Mouse (Mus musculus): ENCODE data around the gene Npc2.

Gene Npc2

DNA sequence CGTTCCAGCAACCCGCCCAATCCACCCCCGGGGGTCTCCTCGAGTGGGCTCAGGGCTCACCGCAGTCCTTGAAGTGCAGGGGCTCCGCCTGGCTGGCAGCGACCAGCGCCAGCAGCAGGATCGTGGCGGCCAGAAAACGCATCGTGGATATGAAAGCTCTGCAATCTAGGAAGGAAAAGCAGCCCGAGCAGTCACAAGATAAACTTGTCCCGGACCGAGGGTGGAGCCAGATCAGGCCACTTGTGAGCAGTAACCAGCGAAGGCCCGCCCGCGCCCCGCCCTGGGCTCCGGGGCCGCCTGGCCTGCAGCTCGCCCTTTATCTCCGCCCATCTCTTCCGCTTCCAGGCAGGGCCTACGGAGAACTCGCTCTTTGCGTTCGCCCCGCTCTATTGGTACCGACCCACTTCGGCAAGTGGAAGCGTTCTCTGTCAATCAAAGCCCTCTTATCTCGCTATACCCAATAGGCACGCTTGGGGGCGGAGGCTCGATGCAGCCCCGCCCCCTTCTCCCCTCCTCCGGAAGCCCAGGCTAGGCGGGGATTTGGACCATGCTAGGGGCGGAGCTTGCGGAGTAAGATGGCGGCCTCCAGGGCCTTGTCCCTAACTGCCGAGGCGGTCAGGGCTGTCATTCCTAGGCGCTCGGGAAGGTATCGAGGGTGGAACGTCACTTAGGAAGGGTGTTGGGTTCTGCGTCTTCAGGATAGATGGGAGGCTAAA, at the start of gene Npc2, which contains the start of gene Isca2:
Gene Npc2 (minus strand): TSS at position 427 of the 716 bp plus-strand sequence.
Gene Isca2 (plus strand): TSS at position 526 of the 716 bp plus-strand sequence.
- DNase-seq (ENCODE audit: low read depth, low spot score) = peak; percentile 99

DNA sequence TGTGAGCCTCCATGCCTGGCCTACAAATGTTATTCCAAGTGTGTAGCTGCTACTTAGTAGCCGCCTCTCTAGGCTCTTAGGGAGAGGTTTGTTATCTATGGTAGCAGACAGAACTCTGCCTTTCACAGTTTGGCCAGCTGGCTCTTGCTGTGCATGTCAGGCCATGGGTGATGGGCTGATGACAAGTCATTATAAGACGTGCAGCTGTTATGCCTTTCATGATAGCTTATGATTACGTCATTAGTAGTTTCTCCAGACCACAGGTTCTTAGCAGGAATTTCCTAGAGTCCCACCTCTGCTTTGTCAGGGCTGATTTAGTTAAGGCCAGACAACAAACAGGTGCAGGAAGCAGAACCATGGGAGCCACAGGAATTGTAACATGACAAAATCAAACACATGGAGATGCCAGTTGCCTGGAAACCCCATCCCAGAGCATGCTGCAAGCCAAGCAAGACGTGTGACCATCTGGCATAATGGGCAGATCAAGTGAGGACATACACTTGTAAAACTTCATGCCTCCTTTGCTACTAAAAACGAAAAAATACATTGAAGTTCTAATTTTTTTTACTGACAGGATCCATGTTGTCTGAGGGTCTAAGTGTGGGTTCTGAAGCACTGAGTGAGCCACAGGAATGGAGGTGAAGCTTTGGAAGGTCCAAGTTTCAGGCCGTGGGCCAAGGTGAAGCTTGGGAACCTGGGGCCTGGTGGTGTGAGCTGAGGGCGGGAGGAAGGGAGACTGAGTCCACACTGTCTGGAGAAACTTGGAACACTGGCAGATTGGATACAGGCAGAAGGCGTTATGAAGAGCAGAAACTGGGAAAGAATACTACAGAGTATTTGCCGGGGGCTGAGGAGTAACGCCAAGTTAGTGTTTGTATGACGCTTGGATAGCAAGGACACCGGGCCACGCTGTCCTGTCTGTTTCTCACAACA, 46.5 kb upstream of the Npc2 start:
- DNase-seq (ENCODE audit: low read depth, low spot score) = no peak

DNA sequence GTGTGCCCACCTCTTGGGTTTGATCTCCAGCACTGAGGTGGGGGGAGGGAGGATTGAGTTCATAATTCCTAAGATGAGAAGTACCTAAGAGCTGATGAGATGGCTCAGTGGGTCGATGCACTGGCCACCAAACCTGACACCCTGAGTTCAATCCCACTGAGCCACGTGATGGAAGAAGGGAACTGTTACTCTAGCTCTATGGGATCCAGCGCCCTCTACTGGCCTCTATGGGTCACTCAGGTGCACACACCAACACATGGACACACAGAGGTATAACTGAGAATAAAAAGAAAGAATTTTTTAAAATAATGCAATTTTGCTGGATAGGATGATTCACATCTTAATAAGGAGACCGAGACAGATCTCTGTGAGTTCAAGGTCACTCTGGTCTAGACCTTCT, 45.5 kb upstream of the Npc2 start:
- peak; percentile 45 for DNase-seq (ENCODE audit: low read depth, low spot score)

DNA sequence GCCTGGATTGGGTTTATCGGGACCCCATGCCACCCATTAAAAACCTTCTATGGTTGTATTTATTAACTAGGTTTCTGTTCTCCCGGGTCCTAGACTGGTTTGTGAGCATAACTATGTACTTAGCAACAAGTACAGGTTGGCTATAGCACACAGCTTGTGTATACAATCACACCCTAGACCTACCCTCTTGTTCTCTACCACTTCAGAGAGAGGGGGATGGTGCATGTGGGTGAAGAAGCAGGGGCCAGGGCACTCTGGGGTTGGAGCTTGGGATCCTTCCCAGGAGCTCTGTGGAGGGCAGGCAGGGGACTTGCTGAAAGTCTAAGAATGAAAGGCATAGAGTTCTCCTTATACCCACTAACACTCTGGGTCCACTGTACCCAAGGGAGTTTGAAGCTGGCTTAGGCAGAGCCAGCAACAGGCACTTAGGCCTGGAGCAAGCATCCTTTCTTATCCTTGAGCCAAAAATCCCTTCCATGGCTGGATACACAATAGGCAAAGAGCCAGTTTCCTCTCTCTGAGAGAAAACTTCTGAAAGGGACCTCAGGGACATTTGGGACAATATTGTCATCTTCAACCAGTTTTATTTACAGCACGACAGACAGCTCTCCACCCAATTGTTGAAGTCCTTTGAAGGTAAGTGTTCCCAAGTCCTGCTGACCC, 41.8 kb upstream of the Npc2 start:
- DNase-seq (ENCODE audit: low read depth, low spot score) = no peak

DNA sequence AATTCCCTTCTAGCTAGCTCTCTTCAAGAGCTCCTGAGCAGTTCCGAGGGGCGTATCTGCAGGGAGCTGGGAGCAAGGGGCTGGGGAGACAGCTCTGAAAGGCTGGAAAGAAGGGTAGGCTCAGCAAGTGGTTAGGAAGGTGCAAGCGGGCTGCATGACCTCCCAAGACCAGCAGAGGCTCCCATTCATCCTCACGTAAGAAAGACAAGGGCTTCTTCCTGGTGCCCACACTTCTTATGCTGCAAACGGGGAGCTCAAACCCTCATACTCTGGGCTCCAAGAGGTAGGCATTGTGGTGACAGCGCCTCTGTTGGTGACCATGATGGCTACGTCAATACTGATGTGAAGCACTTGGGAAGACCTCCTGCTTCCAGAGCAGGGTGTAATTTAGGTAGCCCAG, 40.8 kb upstream of the Npc2 start:
- peak; percentile 46 for DNase-seq (ENCODE audit: low read depth, low spot score)

DNA sequence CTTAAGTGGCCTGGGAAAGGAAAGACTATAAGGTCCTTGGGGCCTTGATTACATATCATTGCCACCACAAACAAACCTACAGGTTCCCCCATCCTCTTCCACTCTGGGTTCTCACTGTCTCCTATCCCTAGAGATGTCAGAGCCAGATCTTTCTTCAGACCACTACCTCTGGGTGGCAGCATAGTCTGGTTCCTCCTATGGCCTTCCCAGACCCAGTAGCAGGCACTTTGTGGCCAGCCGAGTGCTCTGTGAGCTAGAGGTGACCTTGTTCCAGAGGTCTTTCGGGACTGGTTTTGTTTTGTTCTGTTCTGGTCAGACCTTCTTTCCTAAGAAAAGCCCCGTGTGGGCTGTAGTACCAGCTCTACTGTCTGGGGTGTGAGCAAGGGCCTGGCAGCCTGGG, 39.1 kb upstream of the Npc2 start:
- DNase-seq (ENCODE audit: low read depth, low spot score) = peak; percentile 22

DNA sequence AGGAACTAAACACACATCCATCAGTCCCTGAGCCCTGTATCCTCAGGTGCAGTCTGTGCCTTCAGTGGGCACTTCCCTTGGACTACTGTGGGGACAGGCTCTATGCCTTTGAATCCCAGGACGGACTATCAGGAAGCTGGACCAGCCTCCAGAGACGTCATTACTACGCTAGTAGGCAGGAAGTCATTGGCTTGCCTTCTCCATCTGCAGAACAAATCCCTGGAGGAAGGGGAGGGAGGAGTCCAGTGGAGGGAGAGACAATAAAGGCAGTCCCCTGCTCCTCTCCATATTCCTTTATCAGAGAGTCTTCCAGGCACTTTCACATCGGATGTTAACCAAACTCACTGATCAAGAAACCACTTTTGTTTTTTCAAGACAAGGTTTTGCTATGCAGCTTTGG, 38.6 kb upstream of the Npc2 start:
- no peak for DNase-seq (ENCODE audit: low read depth, low spot score)

DNA sequence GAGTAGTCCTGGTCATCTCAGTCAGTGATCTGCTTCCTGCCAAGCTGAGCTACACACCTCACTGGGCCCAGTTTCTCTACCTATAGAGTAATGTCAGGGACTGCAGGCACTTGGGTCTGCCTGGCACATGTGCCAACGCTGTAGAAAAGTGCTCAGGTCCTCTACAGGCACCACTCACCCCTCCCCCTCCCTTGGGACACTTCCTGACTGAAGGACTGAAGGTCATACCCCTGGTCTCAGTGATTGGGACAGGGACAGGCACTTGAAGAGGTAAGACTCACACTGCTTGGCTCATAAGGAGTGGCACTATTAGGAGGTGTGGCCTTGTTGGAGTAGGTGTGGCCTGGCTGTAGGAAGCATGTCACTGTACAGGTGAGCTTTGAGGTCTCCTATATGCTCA, 37.9 kb upstream of the Npc2 start:
- no peak for DNase-seq (ENCODE audit: low read depth, low spot score)

DNA sequence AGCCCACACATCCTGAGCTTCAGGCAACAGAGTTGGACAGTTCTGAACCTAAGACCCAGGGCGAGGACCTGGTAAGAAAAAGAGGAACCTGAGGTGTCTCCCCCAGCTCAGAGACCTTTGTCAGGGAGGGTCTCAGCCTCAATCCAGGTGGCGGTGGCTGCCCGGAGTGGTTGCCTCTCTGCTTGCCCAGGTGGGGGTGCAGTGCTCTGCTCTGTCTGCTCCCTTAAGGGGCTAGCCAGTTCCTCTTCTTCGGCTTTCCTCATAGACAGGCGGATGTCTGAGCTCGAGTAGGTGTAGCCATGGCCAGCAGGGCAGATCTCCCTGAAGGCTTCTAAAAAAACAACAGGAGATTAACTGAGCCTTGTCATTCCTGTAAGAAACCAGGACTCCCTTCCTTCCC, 36.1 kb upstream of the Npc2 start:
- no peak for DNase-seq (ENCODE audit: low read depth, low spot score)

DNA sequence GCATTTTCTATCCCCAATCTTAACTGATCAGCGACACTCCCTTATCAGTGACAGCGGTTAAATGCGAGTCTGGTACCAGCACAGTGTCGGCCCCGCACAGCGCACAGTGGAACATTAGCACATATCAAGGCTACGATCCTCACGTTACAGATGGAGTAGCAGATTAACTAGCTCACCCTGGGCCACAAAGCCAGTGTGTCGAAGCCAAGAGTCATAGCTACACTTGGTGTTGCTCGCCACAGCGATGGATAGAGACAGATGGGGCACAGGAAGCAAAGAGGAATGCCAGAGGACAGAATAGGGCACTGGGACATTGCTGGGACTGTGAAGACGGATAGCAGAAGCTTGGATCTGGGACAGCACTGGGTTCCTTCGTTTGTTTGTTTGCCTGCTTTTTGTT, 34.4 kb upstream of the Npc2 start:
- DNase-seq (ENCODE audit: low read depth, low spot score) = no peak

DNA sequence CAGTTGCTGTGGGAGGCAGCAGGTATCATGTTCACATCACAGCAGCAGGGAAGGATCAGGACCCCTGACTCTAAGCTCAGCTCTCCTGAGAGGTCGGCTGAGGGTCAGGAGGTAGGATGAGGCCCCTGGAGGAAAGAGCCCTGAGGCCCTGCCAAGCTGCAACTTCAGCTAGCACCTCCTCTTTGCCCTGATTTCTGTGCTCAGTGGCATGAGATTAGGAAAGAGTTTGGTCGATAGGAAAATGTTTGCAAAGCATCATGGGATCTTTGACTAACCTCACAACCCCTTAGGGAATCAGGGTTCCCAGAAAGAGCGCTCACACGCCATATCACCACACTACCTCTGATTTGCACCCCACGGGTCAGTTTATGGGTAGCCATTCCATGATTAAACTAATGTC, 33.8 kb upstream of the Npc2 start:
- no peak for DNase-seq (ENCODE audit: low read depth, low spot score)

DNA sequence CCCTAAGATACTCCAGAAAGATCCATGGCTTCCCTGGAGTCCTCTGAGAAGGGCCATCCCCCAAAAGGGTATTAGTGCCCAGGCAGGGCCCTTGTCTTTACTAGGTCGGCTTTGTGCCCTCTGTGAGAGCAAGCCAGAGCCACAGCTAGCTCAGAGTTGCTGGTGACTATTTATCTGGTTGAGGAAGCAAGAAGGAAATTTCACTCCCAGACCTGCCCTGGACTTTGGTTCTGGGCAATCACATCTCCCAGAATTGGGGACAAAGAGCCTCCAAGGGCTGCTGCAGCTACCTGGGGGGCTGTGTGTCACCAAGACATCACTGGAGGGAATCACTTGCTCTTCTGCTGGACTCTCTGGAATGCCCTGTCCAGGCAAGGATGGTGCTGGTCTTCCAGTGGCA, 33.1 kb upstream of the Npc2 start:
- no peak for DNase-seq (ENCODE audit: low read depth, low spot score)

DNA sequence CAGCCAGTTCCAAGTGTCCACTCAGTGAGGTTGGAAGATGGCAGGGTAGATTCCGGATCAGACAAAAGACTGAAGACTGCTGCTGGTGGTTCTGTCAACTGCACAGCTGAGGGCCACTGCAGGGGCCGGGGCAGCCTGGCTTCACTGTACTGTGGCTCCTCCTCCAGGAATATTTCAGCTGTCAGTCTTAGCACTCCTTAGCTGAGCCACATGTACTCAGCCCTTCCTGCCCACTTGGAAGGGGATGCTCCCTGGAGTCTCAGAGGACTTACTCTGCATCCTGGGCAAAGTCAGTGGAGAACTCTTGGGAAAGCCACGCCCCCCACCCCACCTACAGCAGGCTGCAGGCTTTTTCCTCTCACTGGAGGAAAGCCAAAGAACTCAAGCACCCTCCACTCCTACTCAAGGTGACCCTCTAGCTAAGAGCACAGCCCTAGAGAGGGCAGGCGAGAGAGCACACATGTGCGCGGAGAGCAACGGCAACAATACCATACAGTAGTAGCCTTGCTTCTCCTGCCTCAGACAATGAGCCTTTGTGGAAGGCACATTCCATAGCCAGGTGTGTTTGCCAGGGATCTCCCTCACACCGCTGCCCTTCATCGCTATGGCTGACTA, 32.4 kb upstream of the Npc2 start:
- DNase-seq (ENCODE audit: low read depth, low spot score) = peak; percentile 44

DNA sequence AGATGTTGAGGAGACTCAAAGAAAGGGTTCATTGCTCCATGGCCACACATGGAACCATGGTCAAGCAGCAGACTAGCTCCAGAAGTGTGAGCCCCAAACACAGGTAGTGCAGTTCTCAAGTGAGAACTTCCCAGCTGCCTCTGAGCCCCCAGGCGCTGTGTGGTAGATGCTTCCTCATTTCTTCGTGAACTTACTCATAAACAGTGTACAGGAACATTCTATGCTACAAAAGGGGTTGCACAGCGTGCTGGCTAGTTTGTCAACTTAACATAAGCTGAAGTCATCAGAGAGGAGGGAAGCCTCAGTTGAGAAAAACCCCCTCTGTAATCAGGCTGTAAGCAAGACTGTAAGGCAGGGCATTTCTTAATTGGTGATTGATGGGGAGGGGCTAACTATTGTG, 29.7 kb upstream of the Npc2 start:
- DNase-seq (ENCODE audit: low read depth, low spot score) = no peak

DNA sequence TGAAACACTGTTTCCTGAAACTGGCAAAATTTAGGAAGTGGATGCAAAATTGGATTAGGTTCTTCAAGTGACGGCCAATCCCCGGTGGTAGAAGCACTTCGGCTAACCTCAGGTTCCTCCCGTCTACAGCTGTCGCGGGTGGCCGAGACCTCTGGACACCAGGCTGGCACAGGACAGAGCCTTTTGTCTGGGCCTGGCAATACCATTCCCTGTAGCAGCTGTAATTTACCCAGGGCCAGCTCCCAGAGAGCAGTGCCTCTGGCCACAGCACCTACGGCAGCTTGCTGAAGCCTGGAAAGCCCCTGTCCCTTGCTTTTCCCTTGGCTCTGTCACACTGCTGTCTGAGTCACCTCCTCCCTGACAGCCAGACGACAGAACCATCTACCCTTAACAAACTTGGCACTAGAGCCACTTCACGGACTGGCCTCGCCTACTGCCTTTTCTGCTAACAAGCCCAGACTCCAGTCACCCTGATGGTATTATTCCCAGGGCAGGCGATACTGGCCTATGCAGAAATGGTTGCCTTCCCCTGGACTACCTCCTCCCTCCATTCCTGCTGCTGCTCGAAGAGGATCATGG, 28.7 kb upstream of the Npc2 start:
- DNase-seq (ENCODE audit: low read depth, low spot score) = no peak

DNA sequence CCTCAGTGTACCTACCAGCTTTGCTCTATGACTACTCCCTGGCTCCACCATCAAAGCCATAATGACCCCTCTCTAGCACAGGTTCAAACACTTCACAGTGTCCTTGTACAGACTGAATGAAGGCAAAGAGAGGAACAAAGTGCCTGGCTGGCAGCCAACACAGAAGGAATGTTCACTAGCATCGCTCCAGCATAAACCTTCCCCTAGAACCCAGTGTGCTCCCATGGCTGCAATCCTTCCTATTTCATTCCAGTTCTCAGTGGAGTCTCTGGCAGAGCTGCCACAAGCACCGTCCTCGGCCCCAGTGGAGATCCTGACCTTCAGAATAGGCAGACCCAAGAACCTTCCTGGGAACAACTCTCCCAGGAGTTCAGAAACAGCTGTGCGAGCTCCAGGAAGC, 27.5 kb upstream of the Npc2 start:
- DNase-seq (ENCODE audit: low read depth, low spot score) = no peak

DNA sequence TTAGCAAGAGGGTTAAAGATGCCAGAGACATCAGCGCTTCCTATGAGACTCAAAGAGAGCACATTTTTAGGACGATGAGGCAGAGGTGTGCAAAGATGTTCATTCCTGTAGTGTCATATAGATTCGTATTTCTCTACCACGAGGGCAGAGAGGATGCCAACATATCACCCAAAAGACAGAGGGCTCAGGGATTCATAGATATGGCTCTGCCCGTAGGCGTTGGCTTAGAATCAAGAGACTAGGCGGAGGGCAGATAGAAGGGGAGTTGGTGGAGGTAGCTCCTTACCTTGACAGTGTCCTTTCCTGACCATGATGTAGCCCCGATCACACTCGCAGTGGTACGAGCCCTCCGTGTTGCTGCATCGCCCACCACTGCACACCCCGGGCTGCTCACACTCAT, 26.1 kb upstream of the Npc2 start:
- DNase-seq (ENCODE audit: low read depth, low spot score) = no peak

DNA sequence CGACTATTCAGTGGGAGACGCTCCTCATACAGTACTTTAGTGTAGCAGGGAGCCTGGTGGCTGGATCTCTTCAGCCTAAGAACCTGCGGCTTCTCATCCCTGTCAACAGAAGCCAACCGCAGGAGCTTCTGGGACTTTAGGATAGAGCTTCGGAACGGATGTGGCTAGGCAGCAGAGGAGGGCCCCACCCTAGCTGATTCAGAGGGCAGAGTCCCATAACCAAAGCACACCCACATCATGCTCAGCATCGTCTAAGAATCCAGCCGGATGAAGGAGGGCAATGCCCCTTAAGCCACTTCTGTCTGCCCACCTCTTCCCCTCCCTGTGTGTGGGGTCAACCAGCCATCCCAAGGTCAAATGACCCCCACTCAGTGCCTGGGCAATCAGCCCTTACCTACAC, 21.7 kb upstream of the Npc2 start:
- no peak for DNase-seq (ENCODE audit: low read depth, low spot score)

DNA sequence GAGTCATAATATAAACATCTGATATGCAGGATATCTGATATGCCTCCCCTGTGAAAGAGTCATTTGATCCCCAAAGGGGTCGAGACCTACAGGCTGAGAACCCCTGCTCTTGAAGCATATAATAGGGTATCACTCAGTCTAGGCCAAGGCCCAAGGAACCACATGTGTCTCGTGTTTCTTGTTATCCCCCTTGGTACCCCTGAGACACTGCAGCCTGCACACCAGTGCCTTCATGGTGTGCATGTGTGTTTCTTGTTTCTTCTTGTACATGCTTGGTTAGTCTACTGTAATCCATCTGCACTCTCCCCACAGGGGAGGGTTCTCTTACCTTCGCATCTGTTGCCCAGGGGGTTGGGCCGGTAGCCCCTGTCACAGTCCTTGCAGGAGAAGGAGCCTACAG, 19.7 kb upstream of the Npc2 start:
- DNase-seq (ENCODE audit: low read depth, low spot score) = no peak

DNA sequence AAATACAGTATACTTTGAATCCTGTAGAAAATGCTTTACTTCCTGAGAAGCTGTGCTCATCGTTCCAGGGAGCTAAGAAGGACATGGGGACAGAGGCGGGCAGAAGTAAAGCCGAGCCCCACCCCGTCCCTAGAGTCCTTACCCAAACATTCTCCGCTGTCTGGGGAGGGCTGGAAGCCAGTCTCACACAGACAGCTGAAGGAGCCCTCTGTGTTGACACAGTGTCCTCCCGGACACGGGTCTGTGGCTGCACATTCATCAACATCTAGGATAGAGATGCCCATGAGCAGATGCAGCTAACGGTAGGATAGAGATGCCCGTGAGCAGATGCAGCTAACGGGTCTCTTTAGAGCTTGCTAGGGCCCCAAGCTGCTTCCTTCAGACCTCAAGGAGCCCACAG, 17.9 kb upstream of the Npc2 start:
- DNase-seq (ENCODE audit: low read depth, low spot score) = no peak

DNA sequence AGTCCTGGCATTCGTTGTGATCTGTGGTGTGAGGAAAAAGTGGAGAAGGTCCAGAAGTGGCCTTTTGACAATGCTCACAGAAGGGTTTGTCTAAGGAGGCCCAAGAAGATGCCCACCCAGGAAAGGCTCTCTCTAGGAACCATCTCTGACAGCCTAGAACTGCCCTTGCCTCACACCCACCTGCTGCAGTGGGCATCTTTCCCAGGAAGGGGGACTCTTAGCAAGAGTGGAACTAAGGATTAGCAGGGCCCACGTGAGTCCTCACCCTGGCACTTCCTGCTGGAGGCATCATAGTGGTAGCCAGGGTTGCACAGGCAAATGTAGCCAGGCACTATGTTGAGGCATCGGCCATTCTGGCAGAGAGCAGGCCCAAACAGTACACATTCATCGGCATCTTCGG, 13.1 kb upstream of the Npc2 start:
- no peak for DNase-seq (ENCODE audit: low read depth, low spot score)
